Mouse (Mus musculus) ES-Bruce4 (cell line): Measurements from ENCODE around the gene Rubcn. TPM values are rescaled to one million over a fixed set of nuclear protein-coding genes. Genes with fewer than 3 reads are reported as not detected.

Source experiments
- H3K27ac ChIP-seq: 2 replicates; pipeline ENCODE4 v1.5.1; 2012; ENCODE audit warnings: low read length, inconsistent platforms; ENCODE audit not compliant: insufficient read depth
- H3K27me3 ChIP-seq: 2 replicates; pipeline ENCODE4 v1.6.1; 2012; ENCODE audit warnings: mild to moderate bottlenecking, low read length, inconsistent platforms; ENCODE audit not compliant: control insufficient read depth, poor library complexity, insufficient read depth, severe bottlenecking
- H3K36me3 ChIP-seq: 2 replicates; pipeline ENCODE4 v1.6.1; 2012; ENCODE audit warnings: inconsistent platforms, mild to moderate bottlenecking, low read length, moderate library complexity; ENCODE audit not compliant: control insufficient read depth, poor library complexity, insufficient read depth, severe bottlenecking
- H3K4me1 ChIP-seq: one replicate; pipeline ENCODE4 v1.8.1; 2011; ENCODE audit warnings: low read length; ENCODE audit not compliant: control insufficient read depth, insufficient read depth
- H3K4me3 ChIP-seq: 2 replicates; pipeline ENCODE4 v1.5.1; 2011; ENCODE audit warnings: low read depth, mild to moderate bottlenecking, low read length
- H3K9ac ChIP-seq: 2 replicates; pipeline ENCODE4 v1.6.1; 2012; ENCODE audit warnings: low read depth, mild to moderate bottlenecking, inconsistent platforms; ENCODE audit not compliant: poor library complexity, severe bottlenecking
- H3K9me3 ChIP-seq: replicated peaks from 2 replicates; pipeline ENCODE4 v1.6.1; 2012; ENCODE audit warnings: mild to moderate bottlenecking, low read length, inconsistent platforms; ENCODE audit not compliant: control insufficient read depth, poor library complexity, insufficient read depth, severe bottlenecking
- CTCF ChIP-seq: IDR thresholded peaks from one replicate; pipeline ENCODE4 v1.8.1; 2011; ENCODE audit warnings: low read depth, low read length
- EP300 ChIP-seq: IDR thresholded peaks from 2 replicates; pipeline ENCODE4 v1.6.1; 2011; ENCODE audit warnings: low read depth, low read length; ENCODE audit not compliant: insufficient read depth
- POLR2A ChIP-seq: IDR thresholded peaks from one replicate; pipeline ENCODE4 v1.8.1; 2011; ENCODE audit warnings: low read length; ENCODE audit not compliant: insufficient read depth
- polyA plus RNA-seq: library from polyadenylated mRNA; stranded (reverse); fragments of >200 nt; gene quantifications from 2 replicates; pipeline ENCODE4 v1.2.4, GENCODE M21; 2011; ENCODE audit warnings: low read depth; ENCODE audit not compliant: missing spikeins, insufficient read depth, insufficient read length

Rubcn gene
- polyA plus RNA-seq, 1 experiment = 19.8 TPM

GRCm38 (mm10) chr16:32913212-32913611 is 35.6 kb upstream of the Rubcn start:
- Histone ChIP-seq H3K27ac (no peak overlapping the region), H3K27me3 (no peaks in the 10 kb centered on the region), H3K36me3 (no peaks in the 10 kb centered on the region), H3K4me1 (no peaks in the 10 kb centered on the region), H3K9me3 (no peaks in the 10 kb centered on the region), H3K9ac (no peak overlapping the region), H3K4me3 (no peak overlapping the region)
- TF ChIP-seq POLR2A (no peak), CTCF (no peak), EP300 (no peak)

- no peaks in the 10 kb centered on the region for H3K27me3 ChIP-seq
- H3K4me3 ChIP-seq = no peak overlapping the region
- peaks cover 13% of the 10 kb centered on the region for H3K36me3 ChIP-seq
- no peak overlapping the region for H3K27ac ChIP-seq
- H3K4me1 ChIP-seq = no peaks in the 10 kb centered on the region
- H3K9me3 ChIP-seq = no peaks in the 10 kb centered on the region
- TF ChIP-seq POLR2A = no peak
- TF ChIP-seq CTCF = no peak
- no peak for TF ChIP-seq EP300
- no peak overlapping the region for H3K9ac ChIP-seq
Observed at GRCm38 (mm10) chr16:32906727-32907126, 29.2 kb upstream of the Rubcn start.

DNA sequence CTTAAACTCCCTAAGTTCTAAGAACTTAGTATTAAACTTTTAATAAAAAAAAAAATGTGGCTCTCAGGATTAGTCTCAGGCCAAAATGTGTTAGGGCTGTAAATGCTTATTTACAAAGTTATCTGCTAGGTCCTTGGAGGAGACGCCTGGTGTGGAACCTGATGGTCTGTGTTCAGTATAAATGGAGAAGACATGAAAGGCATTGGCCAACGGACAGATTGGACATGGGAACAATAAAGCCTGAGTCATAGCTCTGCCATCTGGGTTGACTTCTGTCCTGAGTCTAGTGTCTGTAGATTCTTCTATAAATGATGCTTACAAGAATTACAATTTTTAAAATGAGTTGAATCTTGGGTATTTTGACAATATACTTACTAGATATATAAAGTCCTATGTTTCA is 28.6 kb upstream of the Rubcn start:
- no peak overlapping the region for H3K4me3 ChIP-seq
- no peaks in the 10 kb centered on the region for H3K27me3 ChIP-seq
- H3K36me3 ChIP-seq = peaks cover 13% of the 10 kb centered on the region
- no peaks in the 10 kb centered on the region for H3K4me1 ChIP-seq
- H3K27ac ChIP-seq = no peak overlapping the region
- H3K9ac ChIP-seq = no peak overlapping the region
- TF ChIP-seq EP300 = no peak
- TF ChIP-seq CTCF = no peak
- no peak for TF ChIP-seq POLR2A
- H3K9me3 ChIP-seq = no peaks in the 10 kb centered on the region

GRCm38 (mm10) chr16:32902051-32902428 is 24.5 kb upstream of the Rubcn start:
- no peak overlapping the region for H3K4me3 ChIP-seq
- H3K27me3 ChIP-seq = no peaks in the 10 kb centered on the region
- H3K9me3 ChIP-seq = no peaks in the 10 kb centered on the region
- H3K27ac ChIP-seq = no peak overlapping the region
- TF ChIP-seq EP300 (no peak), CTCF (no peak), POLR2A (no peak)
- no peaks in the 10 kb centered on the region for H3K4me1 ChIP-seq
- H3K9ac ChIP-seq = no peak overlapping the region
- H3K36me3 ChIP-seq = peaks cover 21% of the 10 kb centered on the region

DNA sequence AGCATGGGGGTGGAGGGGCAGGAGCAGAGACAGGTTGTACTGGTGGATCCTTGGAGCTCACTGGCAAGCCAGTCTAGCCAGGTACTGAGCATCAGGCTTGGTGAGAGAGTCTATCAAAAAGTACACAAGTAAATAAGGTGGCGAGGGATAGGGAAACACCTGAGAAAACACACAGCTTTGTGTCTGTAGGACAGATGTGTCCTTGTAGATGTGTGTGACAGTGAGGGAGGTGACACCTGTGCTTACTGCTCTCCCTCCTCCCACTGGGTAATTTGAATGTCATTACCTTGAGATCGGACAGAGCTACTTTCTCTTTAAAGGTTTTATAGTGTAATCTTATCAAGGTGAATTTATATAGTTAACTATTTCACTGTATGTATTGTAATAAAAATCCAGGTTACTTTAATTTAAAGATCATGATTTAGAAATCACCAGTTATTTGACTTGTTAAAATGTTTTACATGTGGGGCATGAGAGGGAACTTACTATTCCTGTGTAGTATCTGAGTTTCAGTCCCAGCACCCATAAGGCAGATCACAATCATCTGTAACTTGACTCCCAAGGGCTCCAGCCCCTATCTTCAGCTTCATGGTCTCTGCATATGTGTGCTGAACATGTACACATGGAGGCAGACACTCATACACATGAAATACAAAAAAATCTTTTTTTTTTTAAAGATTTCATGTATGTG is 23.9 kb upstream of the Rubcn start:
- Histone ChIP-seq H3K4me1 (no peaks in the 10 kb centered on the region), H3K27ac (no peak overlapping the region), H3K9me3 (no peaks in the 10 kb centered on the region), H3K36me3 (peaks cover 17% of the 10 kb centered on the region), H3K27me3 (no peaks in the 10 kb centered on the region), H3K9ac (no peak overlapping the region), H3K4me3 (no peak overlapping the region)
- TF ChIP-seq EP300 (no peak), POLR2A (no peak), CTCF (no peak)

GRCm38 (mm10) chr16:32896126-32896525 is 18.6 kb upstream of the Rubcn start:
- Histone ChIP-seq H3K36me3 (peaks cover 28% of the 10 kb centered on the region), H3K27me3 (no peaks in the 10 kb centered on the region), H3K4me3 (no peak overlapping the region), H3K27ac (no peak overlapping the region), H3K9me3 (no peaks in the 10 kb centered on the region), H3K4me1 (no peaks in the 10 kb centered on the region), H3K9ac (no peak overlapping the region)
- TF ChIP-seq EP300 (no peak), CTCF (no peak), POLR2A (no peak)
